Mouse (Mus musculus): ENCODE data around the gene Tagln. TPM values are rescaled to one million over a fixed set of nuclear protein-coding genes. Genes with fewer than 3 reads are reported as not detected.

Gene Tagln
- 2.2 TPM for polyA plus RNA-seq (2017; shearing (Covaris generic))

DNA sequence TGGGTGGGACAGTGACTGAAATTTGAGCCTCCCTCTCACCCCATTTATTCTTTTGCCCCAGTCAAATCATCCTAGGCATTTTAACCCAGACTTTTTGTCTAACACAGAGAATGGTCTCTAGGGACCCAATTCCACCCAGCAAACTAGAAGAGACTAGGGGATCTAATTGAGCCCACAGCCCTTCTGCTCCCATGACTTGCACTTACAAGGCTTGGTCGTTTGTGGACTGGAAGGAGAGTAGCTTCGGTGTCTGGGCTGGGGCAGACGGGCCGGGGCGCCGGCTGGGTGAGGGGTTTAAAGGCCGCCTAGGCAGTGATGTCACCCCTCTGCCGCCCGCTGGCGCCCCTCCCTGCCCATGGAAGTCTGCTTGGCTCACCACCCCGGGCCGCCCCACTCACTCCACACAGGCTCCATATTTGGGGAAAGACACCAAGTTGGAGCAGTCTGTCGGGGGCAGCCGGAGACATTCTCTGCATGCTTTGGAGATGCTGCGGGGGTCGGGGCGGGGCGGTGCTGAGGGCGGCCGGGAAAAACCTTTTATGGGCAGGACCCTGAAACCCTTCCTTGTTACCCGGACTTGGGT lies at the start of gene Tagln:
Gene Tagln (minus strand): TSS at position 431 of the 583 bp plus-strand sequence.

DNA sequence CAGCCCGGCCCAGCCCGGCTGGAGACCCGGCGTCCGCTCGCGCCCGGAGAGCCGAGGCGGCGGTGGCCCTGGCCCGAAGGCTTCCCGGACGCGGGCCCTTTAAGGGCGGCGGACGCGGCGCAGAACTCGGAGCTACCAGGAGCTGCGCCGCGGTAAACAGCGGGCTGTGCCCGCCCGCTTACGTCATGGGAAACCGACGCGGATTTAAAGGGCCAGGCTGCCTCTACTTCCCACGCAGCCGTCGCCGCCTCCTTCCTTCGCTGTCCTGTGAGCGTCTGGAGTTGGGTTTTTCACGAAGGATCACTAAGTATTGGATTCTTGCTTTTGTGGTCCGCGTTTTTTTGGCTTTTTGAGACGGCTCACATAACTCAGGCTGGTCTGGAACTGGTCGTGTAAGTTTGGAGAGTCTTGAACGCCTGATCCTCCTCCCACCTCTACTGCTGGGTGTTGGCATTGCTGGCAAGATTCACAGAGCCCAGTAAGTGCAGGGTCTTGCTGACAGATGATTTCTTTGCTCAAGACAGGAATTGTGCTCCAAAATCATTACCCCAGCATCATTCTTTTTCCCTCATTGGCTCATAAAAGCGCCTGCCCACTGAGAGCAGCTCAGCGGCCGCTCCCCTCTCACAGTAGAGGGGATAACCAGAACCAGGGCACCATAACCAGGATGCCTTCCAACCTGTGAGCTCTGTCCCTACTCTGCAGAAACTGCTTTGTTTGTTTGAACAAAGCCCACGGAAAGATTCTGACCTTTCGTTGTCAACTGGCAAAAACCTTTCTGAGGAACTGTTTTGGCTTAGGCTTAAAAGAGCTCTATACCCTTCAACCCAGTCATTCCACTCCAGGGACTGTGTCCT lies 19.5 kb upstream of the Tagln start, which contains the start of gene Sidt2:
Gene Sidt2 (minus strand): TSS at position 152 of the 857 bp plus-strand sequence.

DNA sequence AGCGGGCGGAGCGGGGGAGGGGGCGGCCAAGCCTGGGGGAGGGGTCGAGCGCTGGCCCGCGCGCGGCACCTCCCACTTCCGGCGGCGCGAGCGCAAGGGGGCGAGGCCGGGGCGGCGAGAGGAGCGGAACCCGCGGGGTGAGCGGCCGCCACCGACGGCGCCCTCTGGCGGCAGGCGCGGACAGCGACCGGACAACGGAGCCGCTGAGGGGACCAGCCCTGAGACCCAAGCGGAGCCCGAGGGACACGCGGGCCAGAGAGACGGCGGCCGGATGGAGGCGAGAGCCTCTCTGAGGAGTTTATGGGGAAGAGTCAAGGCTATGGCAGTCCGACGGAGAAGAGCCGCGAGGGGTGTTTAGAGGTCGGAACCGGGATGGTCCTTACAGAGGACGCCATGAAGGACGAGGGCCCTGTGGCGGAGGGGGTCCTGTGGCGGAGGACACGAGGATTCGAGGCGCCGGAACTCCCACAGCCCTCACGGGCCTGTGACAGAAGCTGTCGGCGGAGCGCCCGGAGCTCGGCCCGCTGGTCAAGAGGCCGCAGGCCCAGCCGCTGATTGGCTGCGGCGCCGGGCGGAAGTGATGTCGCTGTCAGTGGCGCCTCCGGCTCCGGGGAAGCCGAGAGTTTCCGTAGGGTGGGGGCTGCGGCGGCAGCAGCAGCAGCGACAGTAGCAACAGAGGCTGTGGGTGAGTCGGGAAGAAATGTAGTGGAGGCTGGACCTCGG lies 29.3 kb downstream of the Tagln start, which contains the start of the genes Pcsk7 and Rnf214:
Gene Pcsk7 (plus strand): TSS at position 143 of the 723 bp plus-strand sequence.
Gene Rnf214 (minus strand): TSS at position 557 of the 723 bp plus-strand sequence.

Other genes with a start within 250 kb of the Tagln start
- gene Cep164, start 107.4 kb downstream of the Tagln start, polyA plus RNA-seq (2017; shearing (Covaris generic)) = 16.4 TPM
- 2.0 TPM for gene Bace1, start 97.5 kb downstream of the Tagln start, polyA plus RNA-seq (2017; shearing (Covaris generic))
- 55.4 TPM for gene Pcsk7, start 29.6 kb downstream of the Tagln start, polyA plus RNA-seq (2017; shearing (Covaris generic))
- gene Rnf214, start 29.1 kb downstream of the Tagln start, polyA plus RNA-seq (2017; shearing (Covaris generic)) = 25.8 TPM
- 271 TPM for gene Sidt2, start 19.2 kb upstream of the Tagln start, polyA plus RNA-seq (2017; shearing (Covaris generic))
- 79.5 TPM for gene Pafah1b2, start 76.6 kb upstream of the Tagln start, polyA plus RNA-seq (2017; shearing (Covaris generic))
- gene Sik3, start 76.8 kb upstream of the Tagln start, polyA plus RNA-seq (2017; shearing (Covaris generic)) = 70.2 TPM

All from effector memory CD4-positive, alpha-beta T cell, adult 7 months (primary cell).